Mouse (Mus musculus) stomach, embryonic 16.5 days (tissue): ENCODE results near the gene Gm11938. TPM values are rescaled to one million over a fixed set of nuclear protein-coding genes. Genes with fewer than 3 reads are reported as not detected.

Experiments
- ATAC-seq: fragments of 200-750 bp; cut with Nextera tagmentation; 2 replicates; pipeline ENCODE4 v1.8.0; 2017; ENCODE audit warnings: moderate number of reproducible peaks, moderate TSS enrichment; ENCODE audit not compliant: insufficient read depth, low FRiP score
- H3K27ac ChIP-seq: fragments of 300-500 bp; sonication (generic); 2 replicates; pipeline ENCODE4 v1.5.1; 2014; ENCODE audit warnings: low read length
- H3K27me3 ChIP-seq: fragments of 300-500 bp; sonication (generic); 2 replicates; pipeline ENCODE4 v1.6.1; 2014; ENCODE audit warnings: low read length, control low read depth, mixed read lengths; ENCODE audit not compliant: control insufficient read depth, insufficient read depth
- H3K36me3 ChIP-seq: fragments of 300-500 bp; sonication (generic); 2 replicates; pipeline ENCODE4 v1.6.1; 2014; ENCODE audit warnings: low read length; ENCODE audit not compliant: control insufficient read depth, insufficient read depth
- H3K4me1 ChIP-seq: fragments of 300-500 bp; sonication (generic); 2 replicates; pipeline ENCODE4 v1.6.1; 2014; ENCODE audit warnings: low read length, control low read depth, mixed read lengths; ENCODE audit not compliant: control insufficient read depth, insufficient read depth
- H3K4me2 ChIP-seq: fragments of 300-500 bp; sonication (generic); 2 replicates; pipeline ENCODE4 v1.6.1; 2014; ENCODE audit warnings: low read depth, low read length, mixed read lengths
- H3K4me3 ChIP-seq: fragments of 300-500 bp; sonication (generic); replicated peaks from 2 replicates; pipeline ENCODE4 v1.5.1; 2014; ENCODE audit warnings: mild to moderate bottlenecking, low read length
- H3K9ac ChIP-seq: fragments of 300-500 bp; sonication (generic); 2 replicates; pipeline ENCODE4 v1.6.1; 2014; ENCODE audit warnings: low read length
- H3K9me3 ChIP-seq: fragments of 300-500 bp; sonication (generic); replicated peaks from 2 replicates; pipeline ENCODE4 v1.6.1; 2016; ENCODE audit warnings: low read length, control low read depth; ENCODE audit not compliant: control insufficient read depth
- WGBS: fragments of 180-500 bp; shearing (Covaris S2); extraction: QIAGEN DNeasy Blood & Tissue Kit; methylation state at CpG from one replicate; pipeline ENCODE4 v1.1.7; 2014; 5-methylcytosine and 5-hydroxymethylcytosine counted together
- polyA plus RNA-seq: library from polyadenylated mRNA; unstranded; fragments of >200 nt; fragmentation: Nextera tagmentation; extraction: Ambion mirVana; gene quantifications from 2 replicates; pipeline ENCODE4 v1.2.1, GENCODE M21; 2015

Gene Gm11938
- polyA plus RNA-seq, 1 experiment from 2014 or later = not detected

GRCm38 (mm10) chr11:99557976-99558745 is 44.9 kb downstream of the Gm11938 start:
- Histone ChIP-seq H3K27me3 (no peaks in the 10 kb centered on the region), H3K4me2 (no peak overlapping the region), H3K9me3 (no peaks in the 10 kb centered on the region), H3K36me3 (no peaks in the 10 kb centered on the region), H3K4me3 (no peak overlapping the region), H3K4me1 (no peaks in the 10 kb centered on the region), H3K9ac (no peak overlapping the region), H3K27ac (no peak overlapping the region)
- no peak for ATAC-seq
- WGBS = 47% methylated on average over 3 of the region's 3 CpGs

DNA sequence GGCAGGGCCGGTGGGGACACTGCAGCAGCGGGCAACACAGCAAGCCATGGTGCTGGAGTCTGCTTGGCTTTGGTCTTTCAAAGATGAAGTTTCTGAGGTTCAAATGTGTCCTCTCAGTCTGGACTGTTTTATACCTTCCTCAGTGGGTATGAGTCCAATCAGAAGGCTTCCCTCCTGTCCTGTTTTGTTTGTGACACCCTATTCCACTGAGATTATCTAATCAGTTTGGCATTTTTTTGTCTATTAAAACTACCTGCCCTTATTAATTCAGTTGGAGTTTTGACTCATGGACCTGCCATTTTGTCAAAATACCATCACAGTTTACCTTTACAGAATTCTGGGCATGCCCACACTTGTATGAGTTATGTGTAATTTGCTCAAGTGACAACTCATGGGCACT is 46.4 kb downstream of the Gm11938 start, which contains the start of gene Krtap3-2:
TSS of gene Krtap3-2 (minus strand) at position 101 of the 400 bp plus-strand sequence.
- no peaks in the 10 kb centered on the region for H3K36me3 ChIP-seq
- no peaks in the 10 kb centered on the region for H3K9me3 ChIP-seq
- H3K4me1 ChIP-seq = no peaks in the 10 kb centered on the region
- ATAC-seq = no peak
- H3K9ac ChIP-seq = no peak within 1 kb of the TSS
- no peak within 1 kb of the TSS for H3K4me2 ChIP-seq
- 88% methylated on average over 1 of the region's 2 CpGs for WGBS
- H3K27ac ChIP-seq = no peak within 1 kb of the TSS
- H3K27me3 ChIP-seq = no peaks in the 10 kb centered on the region
- no peak within 1 kb of the TSS for H3K4me3 ChIP-seq

DNA sequence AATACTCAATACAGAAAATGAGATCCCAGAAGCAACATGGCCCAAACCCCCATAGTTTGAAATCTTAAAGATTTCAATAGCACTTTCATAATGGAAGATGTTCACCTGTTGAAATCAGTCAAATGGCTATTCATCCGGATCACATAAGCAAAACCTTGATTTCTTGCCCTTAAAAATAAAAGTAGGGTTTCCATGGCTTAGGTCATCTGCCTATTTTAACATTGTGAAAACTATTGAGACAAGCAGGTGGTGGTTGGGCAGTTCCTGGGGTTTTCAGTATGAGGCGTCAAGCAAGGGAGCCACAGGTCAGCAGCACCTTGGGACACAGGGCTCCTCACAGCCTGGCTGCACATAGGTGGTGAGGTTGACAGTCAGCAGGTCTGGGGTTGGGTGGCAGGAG is 46.9 kb downstream of the Gm11938 start:
- ATAC-seq = no peak
- Histone ChIP-seq H3K27me3 (no peaks in the 10 kb centered on the region), H3K4me1 (no peaks in the 10 kb centered on the region), H3K9ac (no peak overlapping the region), H3K4me2 (no peak overlapping the region), H3K27ac (no peak overlapping the region), H3K9me3 (no peaks in the 10 kb centered on the region), H3K36me3 (no peaks in the 10 kb centered on the region), H3K4me3 (no peak overlapping the region)
- WGBS = 89% methylated on average over 2 of the region's 2 CpGs

Other genes starting within 250 kb of the Gm11938 start
- gene Krt28, start 228.4 kb downstream of the Gm11938 start, polyA plus RNA-seq = 0.14 and 0.21 TPM in 2 replicates
- gene Krt10, start 213.9 kb downstream of the Gm11938 start, polyA plus RNA-seq = 22.3 and 24.1 TPM in 2 replicates
- 0.12 and 0.19 TPM in 2 replicates for gene Krt12, start 181.0 kb downstream of the Gm11938 start, polyA plus RNA-seq
- 16.6 and 23.3 TPM in 2 replicates for gene Krt20, start 165.2 kb downstream of the Gm11938 start, polyA plus RNA-seq
- gene Krt23, start 110.2 kb downstream of the Gm11938 start, polyA plus RNA-seq = 92.1 and 140 TPM in 2 replicates
- gene Krt39, start 82.0 kb downstream of the Gm11938 start, polyA plus RNA-seq = 0.14 TPM in 1 of 2 replicates, not detected in the other
- gene Krt40, start 60.1 kb downstream of the Gm11938 start, polyA plus RNA-seq = not detected in 2 replicates
- gene Krtap3-3, start 52.4 kb downstream of the Gm11938 start, polyA plus RNA-seq = not detected in 2 replicates
- gene Krtap3-2, start 46.5 kb downstream of the Gm11938 start, polyA plus RNA-seq = not detected in 2 replicates
- not detected in 2 replicates for gene Gm11939, start 43.8 kb downstream of the Gm11938 start, polyA plus RNA-seq
- not detected in 2 replicates for gene Krtap3-1, start 36.7 kb downstream of the Gm11938 start, polyA plus RNA-seq
- not detected in 2 replicates for gene Krtap1-5, start 22.3 kb downstream of the Gm11938 start, polyA plus RNA-seq
- gene Krtap1-4, start 19.7 kb downstream of the Gm11938 start, polyA plus RNA-seq = not detected in 2 replicates
- gene Krtap1-3, start 12.0 kb downstream of the Gm11938 start, polyA plus RNA-seq = not detected in 2 replicates
- gene Krtap9-3, start 5.2 kb downstream of the Gm11938 start, polyA plus RNA-seq = not detected in 2 replicates
- gene Gm11937, start 6.9 kb upstream of the Gm11938 start, polyA plus RNA-seq = not detected in 2 replicates
- not detected in 2 replicates for gene Krtap2-4, start 11.5 kb upstream of the Gm11938 start, polyA plus RNA-seq
- not detected in 2 replicates for gene Gm11562, start 17.1 kb upstream of the Gm11938 start, polyA plus RNA-seq
- gene Krtap4-1, start 24.9 kb upstream of the Gm11938 start, polyA plus RNA-seq = not detected in 2 replicates
- not detected in 2 replicates for gene Krtap4-2, start 31.8 kb upstream of the Gm11938 start, polyA plus RNA-seq
- not detected in 2 replicates for gene Krtap4-7, start 40.8 kb upstream of the Gm11938 start, polyA plus RNA-seq
- gene Gm11555, start 46.9 kb upstream of the Gm11938 start, polyA plus RNA-seq = not detected in 2 replicates
- gene Gm11563, start 55.7 kb upstream of the Gm11938 start, polyA plus RNA-seq = not detected in 2 replicates
- not detected in 2 replicates for gene Krtap4-6, start 62.7 kb upstream of the Gm11938 start, polyA plus RNA-seq
- not detected in 2 replicates for gene Gm14190, start 87.4 kb upstream of the Gm11938 start, polyA plus RNA-seq
- not detected in 2 replicates for gene Gm14180, start 131.0 kb upstream of the Gm11938 start, polyA plus RNA-seq
- not detected in 2 replicates for gene Gm11595, start 169.6 kb upstream of the Gm11938 start, polyA plus RNA-seq
- gene Krtap4-8, start 177.4 kb upstream of the Gm11938 start, polyA plus RNA-seq = not detected in 2 replicates
- gene Krtap4-9, start 181.9 kb upstream of the Gm11938 start, polyA plus RNA-seq = not detected in 2 replicates
- not detected in 2 replicates for gene Gm11596, start 190.2 kb upstream of the Gm11938 start, polyA plus RNA-seq
- gene Gm11569, start 195.6 kb upstream of the Gm11938 start, polyA plus RNA-seq = not detected in 2 replicates
- not detected in 2 replicates for gene Gm11554, start 201.1 kb upstream of the Gm11938 start, polyA plus RNA-seq
- gene Krtap4-13, start 206.6 kb upstream of the Gm11938 start, polyA plus RNA-seq = not detected in 2 replicates
- gene Gm11564, start 212.4 kb upstream of the Gm11938 start, polyA plus RNA-seq = not detected in 2 replicates
- gene 2300003K06Rik, start 234.8 kb upstream of the Gm11938 start, polyA plus RNA-seq = not detected in 2 replicates
- gene Krtap4-16, start 248.3 kb upstream of the Gm11938 start, polyA plus RNA-seq = not detected in 2 replicates